Mouse (Mus musculus) spleen, adult 2 months (tissue): ENCODE measurements around the gene Pepd.

Experiments used
- CTCF ChIP-seq: fragments of 200-500 bp; IDR thresholded peaks from 2 replicates; pipeline ENCODE4 v1.5.1; 2011; ENCODE audit warnings: mild to moderate bottlenecking, inconsistent platforms; ENCODE audit not compliant: insufficient read depth, insufficient read length, insufficient replicate concordance; ENCODE audit errors: extremely low read depth
- POLR2A ChIP-seq: fragments of 200-500 bp; IDR thresholded peaks from 2 replicates; pipeline ENCODE4 v1.6.1; 2011; ENCODE audit warnings: low read depth, low read length, inconsistent platforms

DNA sequence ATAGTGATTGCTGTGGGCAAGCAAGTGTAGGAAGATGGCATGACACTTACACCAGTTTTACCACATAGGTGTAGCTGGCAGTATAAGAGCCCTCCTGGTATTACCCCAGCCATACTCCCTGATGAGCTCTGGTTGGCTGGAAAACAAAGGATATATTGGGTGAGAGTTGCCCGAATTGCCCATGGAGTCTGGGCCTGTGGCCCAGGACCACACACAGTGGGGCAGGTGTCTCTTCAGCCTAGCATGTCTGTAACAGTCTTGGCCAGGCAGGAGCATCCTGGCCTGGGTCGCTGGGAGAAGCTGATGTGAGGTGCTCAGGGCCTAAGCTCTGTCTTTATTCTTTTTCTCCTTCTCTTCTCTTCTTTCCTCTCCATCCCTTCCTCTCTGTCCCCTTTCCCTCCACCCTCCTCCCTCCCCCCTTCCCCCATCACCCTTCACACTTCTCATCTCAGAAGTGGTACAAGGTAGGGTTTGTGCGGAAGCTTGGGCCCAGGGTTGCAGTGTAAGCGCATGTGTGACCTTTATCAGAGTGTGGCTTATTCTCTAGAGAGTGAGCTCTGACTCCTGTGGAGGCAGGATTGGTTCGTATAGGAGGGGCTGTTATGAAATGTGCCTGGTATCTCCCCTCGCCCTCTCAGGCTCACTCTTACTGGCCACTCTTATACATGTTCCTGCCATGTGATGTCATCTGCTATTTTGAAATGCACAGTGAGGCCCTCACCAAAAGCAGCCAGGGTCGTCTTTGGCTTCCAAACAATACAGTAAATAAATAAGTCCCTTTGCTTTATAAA, 83.9 kb downstream of the Pepd start:
- TF ChIP-seq POLR2A (no peak), CTCF (no peak)
